24 mouse cellular contexts compared by ENCODE assay signal in the genomic region with DNA sequence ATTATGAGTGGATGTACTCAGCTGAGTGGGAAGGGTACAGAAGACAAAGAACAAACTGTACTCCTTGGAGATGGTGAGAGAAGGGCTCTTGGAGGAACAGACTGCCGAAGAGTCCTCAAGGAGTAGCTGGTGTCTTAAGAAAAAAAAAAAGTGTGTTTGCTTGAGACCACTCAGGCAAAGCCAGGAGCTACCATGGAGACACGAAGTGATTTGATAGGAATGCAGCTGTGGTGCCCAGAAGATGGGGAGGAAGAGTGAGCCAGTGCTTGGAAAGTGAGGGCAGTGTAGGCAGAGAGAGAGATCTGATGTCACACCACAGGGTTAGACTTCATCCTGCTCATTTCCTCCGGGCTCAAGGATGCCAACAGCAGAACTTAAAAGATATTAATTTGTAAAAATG.
"Had no signal": no experiment of that assay in that cellular context is flagged by ENCODE, and none has a peak within 500 bp of the region (broad histone marks: within the 10 kb centered on the region; RNA-seq: fewer than 3 reads in every experiment).

No protein-coding gene starts in this region.

- H3K4me2 ChIP-seq: heart, embryonic 12.5 days; hindbrain, embryonic 13.5 days; hindbrain, embryonic 15.5 days; intestine, embryonic 15.5 days; limb, embryonic 13.5 days; limb, embryonic 15.5 days; liver, embryonic 12.5 days had no signal

- H3K9me3 ChIP-seq: heart, embryonic 10.5 days; heart, embryonic 12.5 days; hindbrain, embryonic 10.5 days; hindbrain, embryonic 13.5 days; hindbrain, embryonic 15.5 days; intestine, embryonic 15.5 days; limb, embryonic 13.5 days; limb, embryonic 15.5 days; liver, embryonic 12.5 days had no signal

- H3K27ac ChIP-seq: gastrocnemius, adult 2 months; heart, embryonic 10.5 days; hindbrain, embryonic 10.5 days; hindbrain, embryonic 13.5 days; hindbrain, embryonic 15.5 days; intestine, embryonic 15.5 days; kidney, postnatal 0 days; layer of hippocampus, adult 2 months; left cerebral cortex, adult 2 months; limb, embryonic 13.5 days; limb, embryonic 15.5 days; liver, embryonic 12.5 days had no signal

- H3K36me3 ChIP-seq: heart, embryonic 10.5 days; heart, embryonic 12.5 days; hindbrain, embryonic 10.5 days; hindbrain, embryonic 13.5 days; hindbrain, embryonic 15.5 days; intestine, embryonic 15.5 days; limb, embryonic 13.5 days; limb, embryonic 15.5 days; liver, embryonic 12.5 days had no signal

- H3K9ac ChIP-seq: heart, embryonic 12.5 days; hindbrain, embryonic 13.5 days; hindbrain, embryonic 15.5 days; intestine, embryonic 15.5 days; limb, embryonic 13.5 days; limb, embryonic 15.5 days; liver, embryonic 12.5 days had no signal

- DNase-seq: gastrocnemius, adult 2 months; gastrocnemius, postnatal 10 days; gastrocnemius, postnatal 25 days; heart, postnatal 10 days; heart, postnatal 4 days; kidney, adult 18-20 months; kidney, adult 8-10 months; kidney, postnatal 25 days; kidney, postnatal 4 days; left cerebral cortex, postnatal 4 days had no signal

- H3K4me1 ChIP-seq: liver, embryonic 12.5 days had no signal

- ATAC-seq: inflammation-experienced regulatory T-cells, adult 6 months; intestine, embryonic 15.5 days; intestine, postnatal 0 days; liver, embryonic 12.5 days had no signal

- H3K27me3 ChIP-seq: heart, embryonic 12.5 days; hindbrain, embryonic 13.5 days; hindbrain, embryonic 15.5 days; intestine, embryonic 15.5 days; limb, embryonic 15.5 days; liver, embryonic 12.5 days had no signal

- H3K4me3 ChIP-seq: gastrocnemius, adult 2 months; heart, embryonic 10.5 days; heart, embryonic 12.5 days; hindbrain, embryonic 10.5 days; hindbrain, embryonic 13.5 days; hindbrain, embryonic 15.5 days; intestine, embryonic 15.5 days; layer of hippocampus, adult 2 months; left cerebral cortex, adult 2 months; limb, embryonic 13.5 days; limb, embryonic 15.5 days; liver, embryonic 12.5 days had no signal
